Mouse (Mus musculus) heart, postnatal 14 days (tissue): ENCODE data around the gene Gm7168. TPM values are rescaled to one million over a fixed set of nuclear protein-coding genes. Genes with fewer than 3 reads are reported as not detected.
"Not testable (repeated sequence)": the region's sequence is repeated elsewhere in the genome, so short reads cannot be mapped to it uniquely, and the experiment has no call there.

Experiments
- DNase-seq, 2 experiments: peaks; one replicate each; pipeline ENCODE4 v3.0.0; 2021 to 2022
- intact Hi-C: fragments of 180-260 bp; cut with DNase I; formaldehyde crosslinking; loops from one replicate; pipeline ENCODE4 v1.15.1; 2025
- long read RNA-seq, 2 experiments: library from polyadenylated mRNA; stranded (forward); transcript quantifications; one replicate each; pipeline ENCODE4 v2.0.0; 2021
- total RNA-seq, 2 experiments: library from RNA; stranded (reverse); gene quantifications; 2 replicates each; pipeline ENCODE4 v1.2.3; 2021

Gm7168 gene
- not detected for total RNA-seq
- long read RNA-seq, experiment 1: 0 reads
- long read RNA-seq, experiment 2: 0 reads

- intact Hi-C loops, DNase-seq: not testable (repeated sequence)
Observed at GRCm38 (mm10) chr17:13948073-13948472, at the start of gene Gm7168. Gene Gm7168, plus strand, starts transcription at chr17:13948373.

GRCm38 (mm10) chr17:13898838-13899237, 49.3 kb upstream of the Gm7168 start:
- no peak for DNase-seq
- intact Hi-C loops: loop anchor here (5.0 kb wide), 1 partner anchor 37 kb away; no protein-coding TSS in a partner anchor

- intact Hi-C loops: loop anchor here (5.0 kb wide), 1 partner anchor 37 kb away; no protein-coding TSS in a partner anchor
- no peak for DNase-seq
Observed at GRCm38 (mm10) chr17:13899241-13899640, 48.9 kb upstream of the Gm7168 start.

DNA sequence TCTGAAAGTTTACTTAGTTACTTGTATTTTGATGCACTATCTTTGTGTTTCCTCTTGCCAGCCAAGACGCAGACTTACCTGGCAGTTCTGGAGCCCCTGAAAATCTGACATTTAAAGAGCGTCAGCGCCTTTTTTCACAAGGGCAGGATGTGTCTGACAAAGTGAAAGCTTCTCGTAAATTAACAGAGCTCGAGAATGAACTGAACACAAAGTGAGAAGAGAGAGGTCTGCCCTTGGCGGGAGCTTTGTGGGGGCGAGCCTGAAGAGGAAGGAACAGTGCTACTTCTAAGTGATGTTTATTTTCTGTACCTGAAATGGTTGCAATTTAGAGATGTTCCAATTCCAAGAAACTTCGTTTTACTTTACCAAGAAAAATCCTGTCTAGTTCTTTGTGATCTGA, 44.4 kb upstream of the Gm7168 start:
- no peak for DNase-seq
- intact Hi-C loops: no loop called here

GRCm38 (mm10) chr17:13907082-13907481, 41.1 kb upstream of the Gm7168 start:
- DNase-seq: no peak
- intact Hi-C loops: no loop called here

DNA sequence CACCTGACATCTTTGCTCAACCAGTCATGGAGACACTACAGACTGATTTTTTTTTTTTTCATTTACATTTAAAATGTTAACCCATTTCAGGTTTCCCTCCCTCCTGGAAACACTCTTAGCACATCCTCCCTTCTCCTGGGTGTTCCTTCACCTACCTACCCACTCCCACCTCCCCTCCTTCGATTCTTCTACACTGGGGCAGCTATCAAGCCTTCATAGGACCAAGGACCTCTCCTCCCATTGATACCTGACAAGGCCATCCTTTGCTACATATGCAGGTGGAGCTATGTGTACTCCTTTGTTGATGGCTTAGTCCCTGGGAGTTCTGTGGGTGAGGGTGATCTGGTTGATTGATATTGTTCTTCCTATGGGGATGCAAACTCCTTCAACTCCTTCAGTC, 40.5 kb upstream of the Gm7168 start:
- no peak for DNase-seq
- intact Hi-C loops: no loop called here

DNA sequence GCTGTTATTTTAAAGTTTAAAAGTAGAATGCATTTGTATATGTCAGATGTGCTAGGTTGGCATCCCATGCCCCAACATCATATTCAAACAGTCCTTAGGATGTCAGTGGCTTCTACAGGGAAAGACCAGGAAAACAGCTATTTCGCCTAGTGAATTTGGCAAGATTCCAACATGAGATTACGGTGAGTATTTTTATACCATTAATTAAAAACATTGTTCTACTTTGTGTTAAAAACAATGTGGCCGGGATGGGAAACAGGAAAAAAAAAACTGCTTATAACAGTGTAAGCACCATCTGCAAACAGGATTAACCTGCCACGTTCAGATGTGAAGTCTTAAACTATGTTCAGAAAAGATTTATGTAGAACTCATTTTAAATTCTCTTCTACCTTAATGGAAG, 34.2 kb upstream of the Gm7168 start:
- no peak for DNase-seq

DNA sequence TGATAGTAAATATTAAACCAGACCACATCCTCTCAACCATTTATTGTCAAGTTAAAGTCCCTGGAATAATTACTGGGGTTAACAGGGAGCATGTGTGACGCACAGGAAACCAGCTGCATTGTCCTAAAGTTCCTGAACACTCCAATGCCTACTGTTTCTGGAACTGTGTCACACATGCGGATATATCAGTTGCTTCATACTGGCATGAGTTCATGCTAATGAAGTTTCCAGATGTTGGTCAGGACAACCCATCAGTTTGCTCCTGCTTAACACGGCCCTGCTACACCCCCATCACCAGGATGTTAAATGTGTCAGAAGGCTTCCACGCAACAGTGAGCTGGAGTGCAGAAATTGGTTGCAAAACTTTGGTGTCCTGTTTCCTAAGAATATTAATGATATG, 33.6 kb upstream of the Gm7168 start:
- intact Hi-C loops: no loop called here
- peak; percentile 38 to 46 for DNase-seq

More for the DNA sequence above, 34.2 kb upstream of the Gm7168 start:
- intact Hi-C loops: no loop called here

- no peak for DNase-seq
- intact Hi-C loops: no loop called here
Observed at GRCm38 (mm10) chr17:13920771-13921170, 27.4 kb upstream of the Gm7168 start.

DNA sequence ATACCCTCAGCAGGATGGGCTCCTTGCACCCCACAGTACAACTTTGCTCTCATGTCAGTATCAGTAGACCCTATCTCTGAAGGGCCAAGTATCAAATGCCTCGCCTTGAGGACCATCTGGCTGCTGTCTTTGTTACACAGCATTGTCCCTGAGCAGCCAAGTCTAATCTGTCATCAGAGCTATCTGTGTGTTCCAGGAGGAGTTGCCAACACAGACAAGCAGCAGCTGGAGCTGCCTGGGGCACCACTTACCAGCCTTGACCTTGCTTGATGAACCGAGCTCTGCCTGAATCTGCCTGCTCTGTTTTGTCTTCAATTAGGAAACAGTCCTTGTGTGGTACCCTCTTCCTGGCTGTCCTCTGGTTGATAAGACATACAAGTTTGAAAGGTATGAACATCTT, 24.8 kb upstream of the Gm7168 start:
- intact Hi-C loops: no loop called here
- DNase-seq: no peak

DNA sequence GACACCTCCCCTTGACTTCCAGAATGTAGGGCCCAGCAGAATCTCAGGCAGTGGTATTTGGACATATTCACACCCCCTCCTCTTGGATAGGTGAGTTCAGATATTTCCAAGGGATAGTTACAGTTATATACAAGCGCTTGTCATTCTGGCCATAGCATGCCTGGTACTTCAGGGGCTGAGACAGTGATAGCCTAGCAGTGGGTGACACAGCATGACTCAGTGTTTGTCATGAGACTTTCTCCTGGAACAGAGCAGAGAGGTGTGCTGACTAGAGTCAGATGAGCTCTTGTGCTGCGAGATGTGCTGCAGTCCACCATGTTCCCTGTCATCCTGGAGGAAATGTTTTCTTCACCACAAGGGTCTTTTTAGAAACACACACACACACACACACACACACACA, 23.6 kb upstream of the Gm7168 start:
- intact Hi-C loops: no loop called here
- no peak for DNase-seq

GRCm38 (mm10) chr17:13925931-13926330, 22.2 kb upstream of the Gm7168 start:
- DNase-seq: no peak
- intact Hi-C loops: no loop called here

- no peak for DNase-seq
- intact Hi-C loops: no loop called here
Observed at GRCm38 (mm10) chr17:13930421-13930820, 17.8 kb upstream of the Gm7168 start.

GRCm38 (mm10) chr17:13935364-13935763, 12.8 kb upstream of the Gm7168 start:
- DNase-seq: not testable (repeated sequence)
- intact Hi-C loops: loop anchor here (5.0 kb wide), 1 partner anchor 83 kb away; no protein-coding TSS in a partner anchor

DNA sequence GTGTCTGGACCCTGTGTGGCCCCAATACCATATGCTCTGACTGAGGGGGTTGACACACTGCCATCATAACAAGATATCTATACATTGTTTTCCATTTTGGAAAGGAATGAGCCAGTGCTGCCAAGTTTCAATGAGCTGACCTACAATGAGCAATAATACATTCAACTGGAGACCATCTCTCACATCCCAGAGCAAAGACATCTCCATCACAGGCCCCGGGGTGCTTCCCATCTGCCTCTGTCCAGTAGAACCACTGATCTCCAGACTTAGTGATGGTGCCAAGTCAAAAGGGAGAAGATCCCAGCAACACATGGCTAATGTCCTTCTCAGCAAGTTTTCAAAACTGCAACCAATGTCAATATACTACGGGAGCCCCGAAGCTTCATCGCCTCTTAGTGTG, 10.4 kb upstream of the Gm7168 start:
- intact Hi-C loops: loop anchor here (5.0 kb wide), 1 partner anchor 85 kb away; no protein-coding TSS in a partner anchor
- no peak for DNase-seq

DNA sequence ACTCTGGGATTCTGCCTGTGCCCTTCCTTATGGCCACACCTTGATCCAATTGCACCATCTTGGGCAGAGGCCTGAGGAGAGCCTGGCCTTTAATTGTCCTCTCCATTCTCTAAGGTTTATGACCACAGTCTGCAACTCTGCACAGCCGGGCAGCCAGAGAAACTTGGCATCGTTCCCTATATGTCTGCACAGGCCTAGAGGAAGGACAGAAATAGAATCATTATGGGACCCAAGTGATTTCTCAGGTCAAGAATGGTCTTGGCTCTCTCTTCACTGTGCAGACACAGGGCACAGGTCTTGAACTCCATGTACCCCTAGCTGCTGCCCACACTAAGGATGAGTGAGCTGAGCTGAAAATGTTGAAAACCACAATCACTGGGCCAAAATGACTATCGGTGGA, 9.5 kb upstream of the Gm7168 start:
- DNase-seq: peak in 1 of 2 experiments; percentile 25
- intact Hi-C loops: loop anchor here (5.0 kb wide), 1 partner anchor 86 kb away; no protein-coding TSS in a partner anchor

GRCm38 (mm10) chr17:13939231-13939630, 8.9 kb upstream of the Gm7168 start:
- not testable (repeated sequence) for DNase-seq
- intact Hi-C loops: loop anchor here (5.0 kb wide), 1 partner anchor 87 kb away; no protein-coding TSS in a partner anchor

DNA sequence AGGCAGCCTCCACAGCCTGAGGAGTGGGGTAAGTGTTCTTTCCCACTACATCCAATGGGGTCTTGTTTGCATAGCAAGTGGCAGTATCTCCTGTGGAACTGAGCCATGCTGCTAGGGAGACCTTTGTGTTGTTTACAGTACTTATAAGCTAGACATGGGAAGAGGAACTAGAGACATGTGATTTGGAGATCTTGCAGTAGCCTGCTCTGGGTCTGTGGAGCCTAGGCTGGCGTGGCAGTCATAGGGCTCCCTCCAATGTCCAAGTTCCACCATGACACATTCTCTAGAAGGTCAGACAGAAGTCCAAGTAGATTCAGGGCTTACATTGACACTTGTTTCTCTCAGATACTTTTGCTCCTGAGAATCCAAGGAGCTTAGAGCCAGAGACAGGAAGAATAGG, 7.7 kb upstream of the Gm7168 start:
- DNase-seq: peak in 1 of 2 experiments; percentile 19
- intact Hi-C loops: no loop called here

GRCm38 (mm10) chr17:13951570-13951969, 3.4 kb downstream of the Gm7168 start:
- DNase-seq, intact Hi-C loops: not testable (repeated sequence)

DNA sequence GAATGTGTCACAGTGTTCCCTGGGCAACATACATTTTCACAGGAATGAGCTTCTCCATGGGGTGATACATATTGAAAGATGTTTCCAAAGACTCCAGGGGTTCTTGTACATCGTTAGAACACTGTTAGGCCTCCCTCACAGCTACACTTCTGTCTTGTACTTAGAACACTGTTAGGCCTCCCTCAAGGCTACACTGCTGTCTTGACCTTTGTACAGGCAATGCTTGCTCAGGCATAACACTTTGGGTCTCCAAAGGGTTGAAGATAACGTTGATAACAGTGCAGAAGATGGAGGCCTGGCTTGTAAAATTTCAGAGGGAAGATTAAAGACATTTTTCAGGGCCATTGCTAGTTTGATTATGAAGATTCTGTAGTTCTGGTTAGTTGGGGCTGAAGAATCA, 10.0 kb downstream of the Gm7168 start:
- DNase-seq, intact Hi-C loops: not testable (repeated sequence)

DNA sequence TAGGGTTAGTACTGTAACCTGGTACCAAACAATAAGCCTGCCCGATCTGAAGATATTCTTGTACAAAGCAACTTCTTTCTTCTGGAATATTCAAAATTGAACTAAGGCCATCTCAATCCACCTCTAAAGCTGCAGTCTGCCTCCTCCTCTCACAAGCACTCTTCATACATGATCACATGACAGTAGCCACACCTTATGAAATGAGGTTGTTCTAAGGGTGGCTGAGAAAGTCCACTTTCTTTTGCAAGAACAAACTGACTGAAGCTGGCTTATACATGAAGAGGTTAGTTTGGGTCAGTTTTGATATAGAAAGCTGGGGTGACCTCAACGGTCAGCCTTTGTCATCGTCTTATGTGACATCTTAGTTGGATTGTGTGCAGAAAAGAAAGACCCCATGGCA, 14.1 kb downstream of the Gm7168 start:
- DNase-seq: not testable (repeated sequence)
- intact Hi-C loops: loop anchor here (5.0 kb wide), 1 partner anchor 85 kb away; no protein-coding TSS in a partner anchor

DNA sequence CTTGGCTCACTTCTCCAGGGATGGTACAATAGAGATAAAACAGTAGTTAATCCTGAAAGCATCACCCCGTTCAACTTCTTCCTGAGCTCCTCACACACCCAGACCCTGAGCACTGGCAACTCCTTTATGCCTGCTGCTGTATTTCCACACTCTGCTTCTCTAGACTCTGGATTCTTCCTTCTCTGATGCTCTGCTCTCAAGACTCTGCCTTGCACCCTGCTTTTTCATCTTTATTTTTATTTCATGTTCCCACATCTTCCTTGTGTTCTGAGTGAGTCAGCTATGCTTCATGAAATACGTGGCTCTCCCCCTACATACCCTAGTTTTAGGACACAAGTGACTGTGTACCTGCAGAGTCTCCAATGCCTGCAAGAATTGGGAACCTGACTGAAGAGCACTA, 16.9 kb downstream of the Gm7168 start:
- intact Hi-C loops, DNase-seq: not testable (repeated sequence)

DNA sequence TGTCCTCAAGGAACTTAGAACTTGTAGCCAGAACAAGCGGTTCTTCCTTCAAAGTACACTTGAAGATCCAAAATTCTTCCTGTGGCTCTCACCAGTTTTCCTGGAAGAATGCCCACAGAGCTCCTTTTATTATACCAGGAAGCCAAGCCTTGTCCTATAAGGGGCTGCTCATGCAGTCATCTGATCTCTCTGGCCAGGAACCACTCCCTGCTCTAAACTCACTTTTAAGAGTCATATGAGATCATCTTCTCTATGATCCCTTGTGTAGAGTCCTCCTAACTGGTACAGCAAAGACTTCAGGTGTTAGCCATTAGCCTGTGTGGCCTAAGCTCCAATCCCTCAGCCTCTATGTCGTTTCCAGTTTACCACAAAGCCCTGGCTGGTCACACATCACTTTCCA, 21.7 kb downstream of the Gm7168 start:
- intact Hi-C loops, DNase-seq: not testable (repeated sequence)
